Comparison of ENCODE assay signal across 16 mouse cellular contexts in genomic region chr3:121364388-121364787, GRCm38 (mm10).
DNase-seq lines count a peak whose midpoint lies in the region; ATAC-seq lines count a peak whose summit lies in the region.
"Had no signal": no experiment of that assay in that cellular context is flagged by ENCODE, and none has a peak within 500 bp of the region (broad histone marks: within the 10 kb centered on the region; RNA-seq: fewer than 3 reads in every experiment).

No protein-coding gene starts in this region.

- peak; percentile 46 for DNase-seq in adrenal gland, adult 2 months
- DNase-seq in adrenal gland, adult 8-10 months = no peak
- DNase-seq in hindbrain, embryonic 10.5 days (ENCODE audit: low spot score) = no peak
- DNase-seq in layer of hippocampus, adult 8-10 months (ENCODE audit: low spot score in 2 of 2) = no peak
- DNase-seq: cerebellum, adult 11 months; cerebellum, postnatal 25 days; gastrocnemius, postnatal 36 days; liver, embryonic 13.5 days had no signal

- no peaks in the 10 kb centered on the region for H3K36me3 ChIP-seq in hindbrain, embryonic 10.5 days
- H3K36me3 ChIP-seq in hindbrain, embryonic 12.5 days = no peaks in the 10 kb centered on the region
- H3K36me3 ChIP-seq in midbrain, embryonic 13.5 days = no peaks in the 10 kb centered on the region
- no peaks in the 10 kb centered on the region for H3K36me3 ChIP-seq in midbrain, embryonic 16.5 days (ENCODE audit: control insufficient read depth, insufficient read depth, low read length)
- H3K36me3 ChIP-seq in limb, embryonic 13.5 days = no peaks in the 10 kb centered on the region; the same call in 1 of the 2 replicates
- H3K36me3 ChIP-seq: hindbrain, embryonic 15.5 days; liver, embryonic 13.5 days had no signal

- no peak overlapping the region for H3K9ac ChIP-seq in hindbrain, embryonic 12.5 days
- H3K9ac ChIP-seq in midbrain, embryonic 13.5 days (replicated peaks) = no peak overlapping the region
- no peak overlapping the region for H3K9ac ChIP-seq in midbrain, embryonic 16.5 days (ENCODE audit: low read depth, low read length)
- H3K9ac ChIP-seq in limb, embryonic 13.5 days = no peak overlapping the region
- H3K9ac ChIP-seq: hindbrain, embryonic 15.5 days; liver, embryonic 13.5 days had no signal

- no peak overlapping the region for H3K4me3 ChIP-seq in hindbrain, embryonic 10.5 days
- H3K4me3 ChIP-seq in hindbrain, embryonic 12.5 days = no peak overlapping the region
- no peak overlapping the region for H3K4me3 ChIP-seq in midbrain, embryonic 13.5 days (replicated peaks)
- H3K4me3 ChIP-seq in midbrain, embryonic 16.5 days (ENCODE audit: low read depth, low read length) = no peak overlapping the region
- no peak overlapping the region for H3K4me3 ChIP-seq in limb, embryonic 13.5 days
- H3K4me3 ChIP-seq: hindbrain, embryonic 15.5 days; liver, embryonic 13.5 days had no signal

- peak overlapping the region; percentile 9; the same call in 1 of the 2 replicates for H3K27ac ChIP-seq in hindbrain, embryonic 10.5 days
- no peak overlapping the region for H3K27ac ChIP-seq in hindbrain, embryonic 12.5 days
- H3K27ac ChIP-seq in midbrain, embryonic 13.5 days = 0 out of 2 replicates have a peak overlapping the region, but pooled peaks have one; percentile 22
- H3K27ac ChIP-seq in midbrain, embryonic 16.5 days (ENCODE audit: low read length) = no peak overlapping the region
- H3K27ac ChIP-seq in limb, embryonic 13.5 days = peak overlapping the region; percentile 23; the same call in 1 of the 2 replicates
- H3K27ac ChIP-seq: hindbrain, embryonic 15.5 days; liver, embryonic 13.5 days had no signal

- H3K4me1 ChIP-seq in hindbrain, embryonic 10.5 days (replicated peaks) = peaks cover 11% of the 10 kb centered on the region
- peaks cover under 1% of the 10 kb centered on the region; the same call in 1 of the 2 replicates for H3K4me1 ChIP-seq in hindbrain, embryonic 12.5 days
- H3K4me1 ChIP-seq in midbrain, embryonic 13.5 days (replicated peaks) = peaks cover under 1% of the 10 kb centered on the region; the same call in 1 of the 2 replicates
- H3K4me1 ChIP-seq in midbrain, embryonic 16.5 days (ENCODE audit: control insufficient read depth, insufficient read depth, low read length) = no peaks in the 10 kb centered on the region; the same call in none of the 2 replicates
- H3K4me1 ChIP-seq in limb, embryonic 13.5 days = peaks cover under 1% of the 10 kb centered on the region; the same call in 1 of the 2 replicates
- H3K4me1 ChIP-seq: hindbrain, embryonic 15.5 days had no signal

- no peaks in the 10 kb centered on the region for H3K27me3 ChIP-seq in hindbrain, embryonic 10.5 days (ENCODE audit: insufficient read depth, poor library complexity, severe bottlenecking)
- no peaks in the 10 kb centered on the region for H3K27me3 ChIP-seq in hindbrain, embryonic 12.5 days
- no peaks in the 10 kb centered on the region for H3K27me3 ChIP-seq in midbrain, embryonic 13.5 days
- no peaks in the 10 kb centered on the region for H3K27me3 ChIP-seq in midbrain, embryonic 16.5 days (ENCODE audit: control insufficient read depth, insufficient read depth, low read depth, low read length)
- H3K27me3 ChIP-seq in limb, embryonic 13.5 days = no peaks in the 10 kb centered on the region
- H3K27me3 ChIP-seq: hindbrain, embryonic 15.5 days; liver, embryonic 13.5 days had no signal

- 54% methylated on average over 4 of the region's 4 CpGs for WGBS in hindbrain, embryonic 10.5 days
- 54% methylated on average over 4 of the region's 4 CpGs for WGBS in hindbrain, embryonic 12.5 days
- 63% methylated on average over 4 of the region's 4 CpGs for WGBS in midbrain, embryonic 13.5 days
- 64% methylated on average over 4 of the region's 4 CpGs for WGBS in midbrain, embryonic 16.5 days
- 56% methylated on average over 4 of the region's 4 CpGs for WGBS in limb, embryonic 13.5 days

- no peak for ATAC-seq in hindbrain, embryonic 12.5 days (ENCODE audit: low FRiP score)
- no peak for ATAC-seq in midbrain, embryonic 13.5 days
- no peak for ATAC-seq in midbrain, embryonic 16.5 days
- no peak for ATAC-seq in limb, embryonic 13.5 days (ENCODE audit: low FRiP score, low read depth)
- ATAC-seq: CD4-positive, CD25-positive, alpha-beta regulatory T cell, adult 4 months; intestine, embryonic 16.5 days had no signal

- H3K4me2 ChIP-seq in hindbrain, embryonic 12.5 days (replicated peaks) = no peak overlapping the region
- no peak overlapping the region for H3K4me2 ChIP-seq in midbrain, embryonic 13.5 days (replicated peaks)
- H3K4me2 ChIP-seq in midbrain, embryonic 16.5 days (ENCODE audit: low read length) = no peak overlapping the region
- no peak overlapping the region for H3K4me2 ChIP-seq in limb, embryonic 13.5 days (replicated peaks)
- H3K4me2 ChIP-seq: hindbrain, embryonic 15.5 days; liver, embryonic 13.5 days had no signal

- H3K9me3 ChIP-seq in hindbrain, embryonic 10.5 days = no peaks in the 10 kb centered on the region
- H3K9me3 ChIP-seq in hindbrain, embryonic 12.5 days (replicated peaks) = no peaks in the 10 kb centered on the region
- no peaks in the 10 kb centered on the region for H3K9me3 ChIP-seq in midbrain, embryonic 13.5 days
- no peaks in the 10 kb centered on the region for H3K9me3 ChIP-seq in midbrain, embryonic 16.5 days (replicated peaks; ENCODE audit: control insufficient read depth, low read length, poor library complexity, severe bottlenecking)
- no peaks in the 10 kb centered on the region for H3K9me3 ChIP-seq in limb, embryonic 13.5 days
- H3K9me3 ChIP-seq: G1E; hindbrain, embryonic 15.5 days; liver, embryonic 13.5 days had no signal

Comparison
In these comparisons a context has a peak if more than half of its experiments do, and no peak if none do; other contexts are left out.
1. H3K27ac ChIP-seq: peak in hindbrain, embryonic 10.5 days (single experiment), midbrain, embryonic 13.5 days (single experiment) and limb, embryonic 13.5 days (single experiment); none in hindbrain, embryonic 12.5 days (single experiment) and midbrain, embryonic 16.5 days (single experiment).